Mouse (Mus musculus): ENCODE measurements around the gene Stc2. TPM values are rescaled to one million over a fixed set of nuclear protein-coding genes. Genes with fewer than 3 reads are reported as not detected.

The Stc2 gene
- polyA plus RNA-seq (2014; fragmentation: Illumina TruSeq; extraction: RNeasy Lipid Tissue Mini Kit (QIAGEN cat#74804); ENCODE audit: low read depth, low replicate concordance): 0.58 TPM

DNA sequence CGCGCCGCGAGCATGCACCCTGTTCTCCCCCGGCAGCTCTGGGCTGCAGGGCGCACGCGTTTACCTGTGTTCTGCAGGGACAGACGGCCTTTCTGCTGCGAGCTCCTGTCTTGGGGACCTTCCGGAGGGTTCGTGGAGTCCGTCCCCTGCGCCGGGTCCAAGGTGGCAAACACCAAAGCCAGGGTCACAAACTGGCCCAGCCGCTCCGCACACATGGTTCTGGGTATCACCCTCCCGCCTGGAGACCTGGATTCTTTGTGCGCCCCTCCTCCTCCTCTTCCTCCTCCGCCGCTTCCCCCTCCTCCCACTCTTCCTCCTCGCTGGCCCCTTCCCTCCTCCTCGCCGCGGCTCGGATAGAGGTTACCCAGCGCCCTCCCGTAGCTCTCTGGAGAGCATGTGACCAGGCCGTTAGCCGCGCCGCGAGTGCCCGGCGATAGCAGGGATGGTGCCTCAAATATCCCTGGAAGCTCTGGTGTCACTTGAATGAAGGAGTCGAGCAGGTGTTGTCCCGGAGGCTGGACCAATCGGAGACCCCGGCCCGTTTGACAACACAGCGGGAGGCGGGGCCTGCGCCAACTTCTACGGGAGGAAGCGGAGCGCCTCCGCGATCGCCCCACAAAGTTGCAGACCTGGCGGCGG lies at the start of gene Stc2:
Gene Stc2, minus strand, starts transcription at position 427 of the 639 bp plus-strand sequence.

Other genes starting within 250 kb of the Stc2 start
- not detected for gene Gm17332, start 187.6 kb downstream of the Stc2 start, polyA plus RNA-seq (2014; fragmentation: Illumina TruSeq; extraction: RNeasy Lipid Tissue Mini Kit (QIAGEN cat#74804); ENCODE audit: low read depth, low replicate concordance)